Mouse (Mus musculus): ENCODE measurements at regions not wholly inside any gene's neighbourhood (a gene's known extent, or its start where the extent isn't known, plus 50 kb on each side); places are given as distances from the start of the nearest gene placed in this dataset.

GRCm38 (mm10) chr4:54858604-54859003 is 86.2 kb upstream of the Zfp462 start:
- ATAC-seq (replicated peaks; ENCODE audit: extremely low read depth, insufficient read depth, low FRiP score): no peak
- H3K4me3 ChIP-seq (ENCODE audit: low read length): no peak overlapping the region
- no peaks in the 10 kb centered on the region for H3K9me3 ChIP-seq (replicated peaks; ENCODE audit: control insufficient read depth, low read length)
- H3K4me2 ChIP-seq (ENCODE audit: low read depth, low read length): no peak overlapping the region
- H3K27ac ChIP-seq (ENCODE audit: low read length): no peak overlapping the region
- H3K9ac ChIP-seq (ENCODE audit: low read length): no peak overlapping the region
- WGBS: 96% methylated on average over 3 of the region's 3 CpGs
- H3K36me3 ChIP-seq (ENCODE audit: control insufficient read depth, insufficient read depth): no peaks in the 10 kb centered on the region
- no peaks in the 10 kb centered on the region for H3K4me1 ChIP-seq (ENCODE audit: control insufficient read depth, insufficient read depth, low read length)
- H3K27me3 ChIP-seq (ENCODE audit: control insufficient read depth, insufficient read depth, low read length): no peaks in the 10 kb centered on the region

GRCm38 (mm10) chr4:54866062-54866461 is 78.8 kb upstream of the Zfp462 start:
- H3K27me3 ChIP-seq (ENCODE audit: control insufficient read depth, insufficient read depth, low read length): no peaks in the 10 kb centered on the region
- 27% methylated on average over 2 of the region's 2 CpGs for WGBS
- no peak overlapping the region for H3K4me2 ChIP-seq (ENCODE audit: low read depth, low read length)
- no peak overlapping the region for H3K4me3 ChIP-seq (ENCODE audit: low read length)
- H3K9ac ChIP-seq (ENCODE audit: low read length): no peak overlapping the region
- no peaks in the 10 kb centered on the region for H3K36me3 ChIP-seq (ENCODE audit: control insufficient read depth, insufficient read depth)
- no peaks in the 10 kb centered on the region for H3K9me3 ChIP-seq (replicated peaks; ENCODE audit: control insufficient read depth, low read length)
- ATAC-seq (replicated peaks; ENCODE audit: extremely low read depth, insufficient read depth, low FRiP score): no peak
- H3K27ac ChIP-seq (ENCODE audit: low read length): no peak overlapping the region
- no peaks in the 10 kb centered on the region for H3K4me1 ChIP-seq (ENCODE audit: control insufficient read depth, insufficient read depth, low read length)

GRCm38 (mm10) chr4:54874136-54874827 is 70.6 kb upstream of the Zfp462 start:
- Histone ChIP-seq H3K27me3 (ENCODE audit: control insufficient read depth, insufficient read depth, low read length) (no peaks in the 10 kb centered on the region), H3K9me3 (replicated peaks; ENCODE audit: control insufficient read depth, low read length) (no peaks in the 10 kb centered on the region), H3K4me2 (ENCODE audit: low read depth, low read length) (no peak overlapping the region), H3K27ac (ENCODE audit: low read length) (no peak overlapping the region), H3K36me3 (ENCODE audit: control insufficient read depth, insufficient read depth) (no peaks in the 10 kb centered on the region), H3K4me3 (ENCODE audit: low read length) (no peak overlapping the region), H3K9ac (ENCODE audit: low read length) (no peak overlapping the region), H3K4me1 (ENCODE audit: control insufficient read depth, insufficient read depth, low read length) (no peaks in the 10 kb centered on the region)
- WGBS: 65% methylated on average over 13 of the region's 13 CpGs
- ATAC-seq (replicated peaks; ENCODE audit: extremely low read depth, insufficient read depth, low FRiP score): no peak

GRCm38 (mm10) chr4:54875506-54875905 is 69.3 kb upstream of the Zfp462 start:
- Histone ChIP-seq H3K36me3 (ENCODE audit: control insufficient read depth, insufficient read depth) (no peaks in the 10 kb centered on the region), H3K27me3 (ENCODE audit: control insufficient read depth, insufficient read depth, low read length) (no peaks in the 10 kb centered on the region), H3K9ac (ENCODE audit: low read length) (no peak overlapping the region), H3K4me2 (ENCODE audit: low read depth, low read length) (no peak overlapping the region), H3K4me1 (ENCODE audit: control insufficient read depth, insufficient read depth, low read length) (no peaks in the 10 kb centered on the region), H3K9me3 (replicated peaks; ENCODE audit: control insufficient read depth, low read length) (no peaks in the 10 kb centered on the region), H3K4me3 (ENCODE audit: low read length) (no peak overlapping the region), H3K27ac (ENCODE audit: low read length) (no peak overlapping the region)
- WGBS: 91% methylated on average over 8 of the region's 8 CpGs
- no peak for ATAC-seq (replicated peaks; ENCODE audit: extremely low read depth, insufficient read depth, low FRiP score)

- 59% methylated on average over 2 of the region's 2 CpGs for WGBS
- H3K36me3 ChIP-seq (ENCODE audit: control insufficient read depth, insufficient read depth): no peaks in the 10 kb centered on the region
- H3K9me3 ChIP-seq (replicated peaks; ENCODE audit: control insufficient read depth, low read length): no peaks in the 10 kb centered on the region
- H3K9ac ChIP-seq (ENCODE audit: low read length): no peak overlapping the region
- H3K4me2 ChIP-seq (ENCODE audit: low read depth, low read length): no peak overlapping the region
- no peaks in the 10 kb centered on the region for H3K27me3 ChIP-seq (ENCODE audit: control insufficient read depth, insufficient read depth, low read length)
- no peak for ATAC-seq (replicated peaks; ENCODE audit: extremely low read depth, insufficient read depth, low FRiP score)
- no peak overlapping the region for H3K27ac ChIP-seq (ENCODE audit: low read length)
- H3K4me1 ChIP-seq (ENCODE audit: control insufficient read depth, insufficient read depth, low read length): no peaks in the 10 kb centered on the region
- H3K4me3 ChIP-seq (ENCODE audit: low read length): no peak overlapping the region
Observed at GRCm38 (mm10) chr4:54877361-54877760, 67.5 kb upstream of the Zfp462 start.

GRCm38 (mm10) chr4:54878531-54878930 is 66.3 kb upstream of the Zfp462 start:
- Histone ChIP-seq H3K4me1 (ENCODE audit: control insufficient read depth, insufficient read depth, low read length) (no peaks in the 10 kb centered on the region), H3K27me3 (ENCODE audit: control insufficient read depth, insufficient read depth, low read length) (no peaks in the 10 kb centered on the region), H3K4me3 (ENCODE audit: low read length) (no peak overlapping the region), H3K4me2 (ENCODE audit: low read depth, low read length) (no peak overlapping the region), H3K9ac (ENCODE audit: low read length) (no peak overlapping the region), H3K27ac (ENCODE audit: low read length) (no peak overlapping the region), H3K36me3 (ENCODE audit: control insufficient read depth, insufficient read depth) (no peaks in the 10 kb centered on the region), H3K9me3 (replicated peaks; ENCODE audit: control insufficient read depth, low read length) (no peaks in the 10 kb centered on the region)
- WGBS: 74% methylated on average over 3 of the region's 3 CpGs
- ATAC-seq (replicated peaks; ENCODE audit: extremely low read depth, insufficient read depth, low FRiP score): no peak

GRCm38 (mm10) chr4:54893288-54893687 is 51.6 kb upstream of the Zfp462 start:
- Histone ChIP-seq H3K4me1 (ENCODE audit: control insufficient read depth, insufficient read depth, low read length) (no peaks in the 10 kb centered on the region), H3K4me3 (ENCODE audit: low read length) (no peak overlapping the region), H3K9ac (ENCODE audit: low read length) (no peak overlapping the region), H3K27ac (ENCODE audit: low read length) (no peak overlapping the region), H3K36me3 (ENCODE audit: control insufficient read depth, insufficient read depth) (no peaks in the 10 kb centered on the region), H3K4me2 (ENCODE audit: low read depth, low read length) (no peak overlapping the region), H3K27me3 (ENCODE audit: control insufficient read depth, insufficient read depth, low read length) (no peaks in the 10 kb centered on the region), H3K9me3 (replicated peaks; ENCODE audit: control insufficient read depth, low read length) (no peaks in the 10 kb centered on the region; the same call in 1 of the 2 replicates)
- 78% methylated on average over 5 of the region's 5 CpGs for WGBS
- no peak for ATAC-seq (replicated peaks; ENCODE audit: extremely low read depth, insufficient read depth, low FRiP score)
